Mouse (Mus musculus): ENCODE results near the gene Arhgef17. TPM values are rescaled to one million over a fixed set of nuclear protein-coding genes. Genes with fewer than 3 reads are reported as not detected.

Gene Arhgef17
- polyA plus RNA-seq, 1 experiment from 2014 or later, result 5.0 TPM

DNA sequence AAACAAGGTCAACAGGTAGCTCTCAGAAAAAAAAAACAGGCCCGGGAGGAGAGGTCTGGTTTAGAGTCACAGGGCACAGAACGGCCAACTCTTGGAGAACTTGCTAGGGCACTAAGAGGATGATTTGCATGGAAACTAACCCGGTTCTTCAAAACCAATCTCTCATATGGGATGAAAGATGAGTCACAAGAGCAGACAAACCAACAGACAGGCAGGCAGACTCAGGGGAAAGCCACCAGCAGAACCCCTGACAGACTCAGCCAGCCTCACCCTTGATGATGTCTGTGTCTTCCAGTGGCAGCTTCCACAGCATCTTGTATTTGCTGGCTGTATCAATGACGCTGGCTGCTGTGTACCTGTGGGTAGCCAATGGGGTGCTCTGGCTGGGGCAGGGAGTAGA, 50.0 kb downstream of the Arhgef17 start:
- ATAC-seq, result no peak
- H3K9ac ChIP-seq, result no peak overlapping the region
- H3K4me1 ChIP-seq (replicated peaks), result 0 out of 2 replicates have a peak, but pooled peaks cover 4% of the 10 kb centered on the region
- no peak overlapping the region for H3K4me3 ChIP-seq (replicated peaks)
- no peak overlapping the region for H3K4me2 ChIP-seq (replicated peaks)
- H3K9me3 ChIP-seq, result no peaks in the 10 kb centered on the region
- no peak overlapping the region for H3K27ac ChIP-seq
- H3K36me3 ChIP-seq, result peaks cover 54% of the 10 kb centered on the region
- WGBS, result 81% methylated on average over 4 of the region's 4 CpGs
- H3K27me3 ChIP-seq (replicated peaks), result no peaks in the 10 kb centered on the region

DNA sequence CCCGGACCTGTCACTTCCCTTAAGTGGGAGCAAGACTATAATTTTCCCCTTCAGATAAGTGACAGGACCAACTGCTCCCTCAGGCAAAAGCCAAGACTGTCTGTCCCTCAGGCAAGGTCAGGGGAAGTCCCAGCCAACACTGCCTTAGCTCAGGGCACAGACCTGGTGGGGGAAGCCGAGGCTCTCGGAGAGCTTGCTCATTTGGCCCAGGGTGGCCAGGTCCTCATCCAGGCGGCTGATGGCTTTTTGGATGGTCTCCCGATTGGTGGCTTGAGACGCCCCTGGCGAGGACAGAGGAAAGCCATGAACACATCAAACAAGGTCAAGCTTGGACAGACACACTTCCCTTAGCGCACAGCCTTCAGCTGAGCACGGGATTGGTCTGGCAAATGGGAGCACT, 50.4 kb downstream of the Arhgef17 start:
- Histone ChIP-seq H3K4me1 (replicated peaks) (0 out of 2 replicates have a peak, but pooled peaks cover 4% of the 10 kb centered on the region), H3K36me3 (peaks cover 59% of the 10 kb centered on the region), H3K27me3 (replicated peaks) (no peaks in the 10 kb centered on the region), H3K9me3 (no peaks in the 10 kb centered on the region), H3K4me2 (replicated peaks) (no peak overlapping the region), H3K9ac (no peak overlapping the region), H3K27ac (no peak overlapping the region), H3K4me3 (replicated peaks) (no peak overlapping the region)
- 87% methylated on average over 9 of the region's 9 CpGs for WGBS
- no peak for ATAC-seq

DNA sequence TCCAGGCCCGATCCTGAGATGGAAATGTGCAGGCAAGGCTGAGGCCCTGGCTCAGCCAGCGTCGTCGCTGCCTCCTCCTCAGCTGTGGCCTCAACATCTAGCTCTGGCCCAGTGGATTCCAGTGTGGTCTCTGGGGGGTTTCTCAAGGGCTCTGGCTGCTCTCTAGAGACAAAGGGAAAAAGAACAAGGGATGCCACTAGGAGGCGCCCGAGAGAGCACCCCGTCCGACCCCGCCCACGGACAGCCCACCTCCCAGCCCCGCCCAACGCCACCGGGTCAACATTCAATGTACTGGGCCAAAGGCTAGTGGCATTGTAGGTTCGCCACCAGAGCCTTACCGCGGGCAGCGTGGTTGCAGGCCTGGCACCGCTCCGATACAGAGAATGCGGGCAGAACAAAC, 52.3 kb downstream of the Arhgef17 start:
- Histone ChIP-seq H3K4me1 (replicated peaks) (0 out of 2 replicates have a peak, but pooled peaks cover 4% of the 10 kb centered on the region), H3K9ac (no peak overlapping the region), H3K27ac (no peak overlapping the region), H3K36me3 (peaks cover 55% of the 10 kb centered on the region), H3K9me3 (no peaks in the 10 kb centered on the region), H3K4me2 (replicated peaks) (peak overlapping the region; percentile 41), H3K27me3 (replicated peaks) (no peaks in the 10 kb centered on the region), H3K4me3 (replicated peaks) (no peak overlapping the region)
- WGBS, result 26% methylated on average over 20 of the region's 20 CpGs
- ATAC-seq, result peak; percentile 48

DNA sequence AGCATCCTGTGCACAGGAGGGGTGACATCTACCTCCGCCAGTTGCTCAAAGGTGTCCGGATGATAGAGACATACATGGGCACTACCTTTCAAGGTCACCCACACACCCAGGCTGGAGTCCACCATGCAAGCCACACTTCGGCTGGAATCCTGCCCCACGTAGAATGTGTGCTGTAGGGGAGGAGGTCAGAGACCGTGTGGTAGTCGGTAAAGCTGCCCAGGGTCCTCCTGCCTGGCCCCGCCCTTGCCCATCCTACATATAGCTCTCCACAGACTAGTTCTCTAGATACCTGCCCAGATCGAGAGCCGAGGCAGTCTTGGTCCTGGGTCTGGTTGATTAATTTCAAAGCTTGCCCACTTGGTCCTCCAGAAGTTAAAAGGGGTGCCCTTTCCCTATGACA, 55.1 kb downstream of the Arhgef17 start:
- WGBS, result 83% methylated on average over 9 of the region's 9 CpGs
- H3K27me3 ChIP-seq (replicated peaks), result no peaks in the 10 kb centered on the region
- no peak overlapping the region for H3K27ac ChIP-seq
- no peak overlapping the region for H3K4me2 ChIP-seq (replicated peaks)
- H3K4me1 ChIP-seq (replicated peaks), result 0 out of 2 replicates have a peak, but pooled peaks cover 4% of the 10 kb centered on the region
- H3K9ac ChIP-seq, result no peak overlapping the region
- peaks cover 53% of the 10 kb centered on the region for H3K36me3 ChIP-seq
- no peak for ATAC-seq
- H3K9me3 ChIP-seq, result no peaks in the 10 kb centered on the region
- H3K4me3 ChIP-seq (replicated peaks), result no peak overlapping the region

DNA sequence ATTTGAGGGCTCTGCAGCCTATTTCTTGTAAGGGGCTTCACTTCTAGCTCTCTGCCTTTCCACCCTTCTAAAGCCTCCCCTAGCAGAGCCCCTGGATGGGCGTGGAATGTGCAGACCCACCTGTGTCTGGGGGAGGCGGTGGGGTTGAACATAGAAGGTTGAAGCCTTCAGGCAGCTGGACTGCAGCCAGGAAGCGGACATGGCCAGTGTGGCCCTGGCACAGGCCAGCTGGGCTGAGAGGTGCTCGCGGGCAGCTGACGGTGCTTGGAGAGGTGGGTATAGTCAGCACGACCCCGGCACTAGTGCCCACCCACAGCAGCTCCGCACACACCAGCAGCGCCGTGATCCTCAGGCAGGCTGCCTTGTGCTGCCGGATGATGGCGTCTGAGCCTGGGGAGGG, 55.6 kb downstream of the Arhgef17 start:
- Histone ChIP-seq H3K9ac (no peak overlapping the region), H3K4me3 (replicated peaks) (no peak overlapping the region), H3K36me3 (peaks cover 49% of the 10 kb centered on the region), H3K27me3 (replicated peaks) (no peaks in the 10 kb centered on the region), H3K27ac (no peak overlapping the region), H3K9me3 (no peaks in the 10 kb centered on the region), H3K4me2 (replicated peaks) (no peak overlapping the region), H3K4me1 (replicated peaks) (0 out of 2 replicates have a peak, but pooled peaks cover 4% of the 10 kb centered on the region)
- no peak for ATAC-seq
- 88% methylated on average over 13 of the region's 13 CpGs for WGBS

DNA sequence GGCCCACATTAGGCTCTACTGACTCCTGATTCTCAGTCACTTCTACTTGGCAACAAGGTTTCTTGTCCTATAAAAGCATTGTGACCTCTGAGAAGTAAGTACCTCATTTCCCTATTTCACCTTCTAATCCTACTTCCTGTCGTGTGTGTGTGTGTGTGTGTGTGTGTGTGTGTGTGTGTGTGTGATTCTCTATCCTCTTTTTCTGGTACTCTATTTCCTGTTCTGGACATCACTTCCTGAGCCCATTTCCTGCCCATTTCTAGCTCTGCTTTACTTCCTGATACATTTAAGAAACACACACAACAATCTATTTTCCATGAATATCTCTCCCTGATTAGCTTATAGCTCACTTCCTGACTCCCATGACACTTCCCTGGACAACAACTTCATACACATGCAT, 56.1 kb downstream of the Arhgef17 start:
- H3K27me3 ChIP-seq (replicated peaks), result no peaks in the 10 kb centered on the region
- peaks cover 45% of the 10 kb centered on the region for H3K36me3 ChIP-seq
- no peak overlapping the region for H3K9ac ChIP-seq
- no peak overlapping the region for H3K4me2 ChIP-seq (replicated peaks)
- no peak overlapping the region for H3K27ac ChIP-seq
- H3K4me3 ChIP-seq (replicated peaks), result no peak overlapping the region
- no peak for ATAC-seq
- 0 out of 2 replicates have a peak, but pooled peaks cover 4% of the 10 kb centered on the region for H3K4me1 ChIP-seq (replicated peaks)
- no peaks in the 10 kb centered on the region for H3K9me3 ChIP-seq
- WGBS, result 73% methylated on average over 1 of the region's 1 CpGs

DNA sequence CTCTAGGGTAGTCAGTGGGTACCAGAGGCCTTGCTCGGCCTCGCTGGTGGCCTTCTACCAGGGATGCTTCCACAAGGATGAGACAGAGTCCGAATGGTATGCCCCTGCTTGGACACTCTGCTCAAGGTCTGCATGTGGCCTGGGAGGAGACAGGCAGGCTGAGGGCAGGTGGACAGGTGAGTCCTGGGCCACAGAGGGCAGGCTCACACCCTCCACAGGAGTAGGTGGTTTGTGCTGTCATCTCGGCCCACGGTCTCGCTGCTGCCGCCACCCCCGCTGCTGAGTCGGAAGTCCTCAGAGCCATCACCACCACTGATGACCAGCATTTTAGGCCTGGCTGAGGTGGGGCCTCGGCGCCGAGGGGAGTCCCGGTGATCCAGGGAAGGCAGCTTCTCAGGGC, 58.7 kb downstream of the Arhgef17 start:
- Histone ChIP-seq H3K4me3 (replicated peaks) (no peak overlapping the region), H3K9me3 (no peaks in the 10 kb centered on the region), H3K36me3 (peaks cover 28% of the 10 kb centered on the region), H3K9ac (no peak overlapping the region), H3K4me2 (replicated peaks) (no peak overlapping the region), H3K27ac (no peak overlapping the region), H3K27me3 (replicated peaks) (no peaks in the 10 kb centered on the region), H3K4me1 (replicated peaks) (no peaks in the 10 kb centered on the region)
- 93% methylated on average over 13 of the region's 13 CpGs for WGBS
- ATAC-seq, result no peak

DNA sequence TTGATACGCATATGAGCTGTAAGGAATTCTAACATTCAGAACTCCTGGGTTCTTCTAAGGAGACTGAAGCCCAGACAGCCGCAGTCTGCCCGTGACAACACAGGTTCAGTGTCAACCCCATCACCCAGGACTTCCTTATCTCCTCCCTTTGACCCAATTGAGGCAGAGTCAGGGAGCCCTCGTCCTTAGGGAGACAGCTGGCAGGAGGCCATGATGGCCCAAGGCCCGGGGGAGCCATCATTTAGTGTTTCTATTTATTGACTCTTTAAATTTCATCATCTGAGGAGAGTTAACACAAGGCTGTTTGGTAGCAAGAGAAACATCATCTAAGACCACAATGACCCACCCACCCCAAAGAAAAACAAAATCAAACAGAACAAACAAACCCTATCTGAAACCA, 60.0 kb downstream of the Arhgef17 start:
- H3K36me3 ChIP-seq, result peaks cover 19% of the 10 kb centered on the region
- no peaks in the 10 kb centered on the region for H3K27me3 ChIP-seq (replicated peaks)
- H3K4me1 ChIP-seq (replicated peaks), result no peaks in the 10 kb centered on the region
- 75% methylated on average over 5 of the region's 5 CpGs for WGBS
- H3K4me3 ChIP-seq (replicated peaks), result no peak overlapping the region
- H3K9ac ChIP-seq, result no peak overlapping the region
- H3K4me2 ChIP-seq (replicated peaks), result no peak overlapping the region
- no peaks in the 10 kb centered on the region for H3K9me3 ChIP-seq
- no peak for ATAC-seq
- no peak overlapping the region for H3K27ac ChIP-seq

DNA sequence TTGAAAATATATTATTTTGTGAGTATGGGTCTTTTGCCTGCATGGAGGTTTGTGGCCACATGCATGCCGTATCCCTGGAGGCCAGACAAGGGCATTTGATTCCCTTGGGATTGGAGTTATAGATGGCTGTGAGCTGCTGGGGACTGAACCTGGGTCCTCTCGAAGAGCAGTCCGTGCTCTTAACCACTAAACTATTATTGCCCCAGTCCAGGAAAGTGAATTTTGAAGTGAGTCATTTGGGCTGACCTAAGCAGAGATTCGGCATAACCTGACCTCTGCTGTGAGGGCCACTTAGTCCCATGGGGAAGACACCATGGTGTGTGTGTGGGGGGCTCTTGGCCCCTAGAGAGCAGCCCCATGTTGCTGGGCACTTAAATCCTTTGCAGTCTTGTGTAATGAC, 60.6 kb downstream of the Arhgef17 start:
- no peak overlapping the region for H3K4me3 ChIP-seq (replicated peaks)
- H3K27ac ChIP-seq, result no peak overlapping the region
- H3K9ac ChIP-seq, result no peak overlapping the region
- ATAC-seq, result no peak
- no peaks in the 10 kb centered on the region for H3K27me3 ChIP-seq (replicated peaks)
- peaks cover 14% of the 10 kb centered on the region for H3K36me3 ChIP-seq
- H3K4me1 ChIP-seq (replicated peaks), result no peaks in the 10 kb centered on the region
- no peak overlapping the region for H3K4me2 ChIP-seq (replicated peaks)
- 87% methylated on average over 4 of the region's 4 CpGs for WGBS
- no peaks in the 10 kb centered on the region for H3K9me3 ChIP-seq

DNA sequence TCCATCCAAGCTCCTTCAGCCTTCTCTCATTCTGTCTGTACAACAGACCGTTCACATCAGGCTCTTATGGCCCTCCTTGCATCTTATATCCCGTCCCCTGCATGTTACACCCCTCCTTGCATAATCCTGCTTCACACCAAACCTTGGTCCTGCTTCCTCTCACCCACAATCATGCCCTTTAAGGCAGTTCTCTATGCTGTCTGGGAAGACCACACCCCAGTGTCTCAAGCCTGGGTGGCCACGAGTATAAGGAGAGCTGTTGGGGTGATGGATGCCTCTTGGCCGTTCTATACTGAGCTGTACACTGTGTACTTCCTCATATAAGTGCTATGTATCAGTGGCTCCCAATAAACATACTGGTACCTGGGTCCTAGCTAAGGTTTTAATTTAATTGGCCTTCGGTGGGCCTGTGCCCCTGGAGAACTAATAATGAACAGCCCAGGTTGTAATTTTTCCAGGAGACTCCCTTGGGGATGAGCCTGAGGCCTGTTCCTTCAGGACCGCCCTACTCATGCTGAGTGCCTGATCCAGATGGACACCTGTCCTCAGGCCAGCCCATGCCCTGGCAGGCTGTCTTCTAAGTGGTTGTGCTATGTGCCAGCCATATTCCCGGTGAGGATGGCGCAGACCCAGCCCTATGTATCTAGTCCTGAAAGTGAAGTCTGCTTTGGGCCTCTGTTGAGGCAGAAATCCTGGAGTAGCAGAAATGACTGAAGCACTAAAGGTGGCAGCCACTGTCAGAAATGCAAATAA, 61.9 kb downstream of the Arhgef17 start:
- H3K4me2 ChIP-seq (replicated peaks), result no peak overlapping the region
- no peak overlapping the region for H3K27ac ChIP-seq
- no peaks in the 10 kb centered on the region for H3K27me3 ChIP-seq (replicated peaks)
- no peak overlapping the region for H3K4me3 ChIP-seq (replicated peaks)
- 84% methylated on average over 8 of the region's 8 CpGs for WGBS
- no peaks in the 10 kb centered on the region for H3K9me3 ChIP-seq
- no peak overlapping the region for H3K9ac ChIP-seq
- H3K4me1 ChIP-seq (replicated peaks), result no peaks in the 10 kb centered on the region
- H3K36me3 ChIP-seq, result peaks cover 11% of the 10 kb centered on the region
- no peak for ATAC-seq

DNA sequence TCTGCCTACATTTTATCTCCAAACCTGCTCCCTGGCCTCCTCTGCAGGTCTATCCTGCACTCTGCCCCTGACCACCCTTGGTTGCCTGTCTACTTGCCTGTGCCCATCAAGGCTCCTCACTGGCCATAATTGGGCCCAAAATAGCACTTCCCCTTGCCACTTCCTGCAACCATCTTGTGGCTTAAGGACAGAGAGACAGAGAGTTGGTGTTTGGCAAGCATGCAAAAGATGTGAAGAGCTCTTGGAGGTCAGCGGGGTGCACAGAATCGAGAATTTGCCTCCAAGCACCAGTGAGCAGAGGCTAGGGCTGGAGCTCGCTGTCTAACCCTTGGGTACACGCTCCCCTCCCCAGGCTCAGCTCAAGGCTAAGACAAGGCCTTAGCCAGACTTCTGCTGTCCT, 63.4 kb downstream of the Arhgef17 start:
- Histone ChIP-seq H3K4me1 (replicated peaks) (no peaks in the 10 kb centered on the region), H3K4me3 (replicated peaks) (no peak overlapping the region), H3K36me3 (peaks cover 11% of the 10 kb centered on the region), H3K9me3 (no peaks in the 10 kb centered on the region), H3K4me2 (replicated peaks) (no peak overlapping the region), H3K27ac (peak overlapping the region; percentile 46; the same call in 1 of the 2 replicates), H3K27me3 (replicated peaks) (no peaks in the 10 kb centered on the region), H3K9ac (no peak overlapping the region)
- ATAC-seq, result no peak
- WGBS, result 69% methylated on average over 4 of the region's 4 CpGs

DNA sequence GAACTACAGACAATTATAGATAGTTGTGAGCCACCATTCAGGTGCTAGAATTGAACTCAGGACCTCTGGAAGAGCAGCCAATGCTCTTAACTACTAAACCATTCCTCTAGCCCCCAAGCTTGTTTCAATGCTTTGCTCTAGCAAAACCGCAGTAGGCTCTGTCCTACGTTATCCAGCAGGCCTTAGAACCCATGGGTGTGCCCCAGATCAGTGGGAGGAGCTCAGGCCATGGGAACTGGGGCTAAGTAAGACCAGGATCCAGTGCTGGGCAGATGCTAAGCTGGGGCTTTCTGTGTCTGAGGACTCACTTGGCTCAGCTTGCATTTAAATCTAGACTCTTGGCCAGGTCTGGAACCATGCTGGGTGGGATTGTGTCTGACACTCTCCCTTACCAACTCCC, 64.3 kb downstream of the Arhgef17 start:
- ATAC-seq, result no peak
- no peaks in the 10 kb centered on the region for H3K9me3 ChIP-seq
- no peak overlapping the region for H3K4me2 ChIP-seq (replicated peaks)
- peaks cover 2% of the 10 kb centered on the region; the same call in 1 of the 2 replicates for H3K4me1 ChIP-seq (replicated peaks)
- no peak overlapping the region for H3K27ac ChIP-seq
- no peak overlapping the region for H3K9ac ChIP-seq
- H3K4me3 ChIP-seq (replicated peaks), result no peak overlapping the region
- no peaks in the 10 kb centered on the region for H3K27me3 ChIP-seq (replicated peaks)
- H3K36me3 ChIP-seq, result peaks cover 3% of the 10 kb centered on the region
- 42% methylated on average over 2 of the region's 2 CpGs for WGBS

DNA sequence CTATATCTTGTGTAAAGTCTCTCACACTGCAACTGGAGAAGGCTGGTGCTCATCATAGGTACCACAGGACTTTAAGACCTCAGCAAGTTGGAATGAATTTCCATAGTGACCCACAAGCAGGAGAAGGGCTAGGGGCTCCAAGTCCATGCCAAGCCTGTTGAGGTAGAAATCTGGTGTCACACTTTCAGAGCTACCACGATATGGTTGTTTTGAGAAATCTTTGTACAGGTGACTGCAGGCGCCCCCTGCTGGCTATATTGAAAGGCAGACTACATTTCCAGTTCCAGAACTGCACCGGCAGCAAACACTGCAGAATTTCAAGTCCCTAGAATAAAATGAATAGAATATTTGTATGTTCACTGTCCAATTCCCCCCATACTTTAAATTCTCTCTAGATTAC, 65.2 kb downstream of the Arhgef17 start:
- H3K9ac ChIP-seq, result no peak overlapping the region
- no peak overlapping the region for H3K4me2 ChIP-seq (replicated peaks)
- no peak for ATAC-seq

More for the DNA sequence above, 65.2 kb downstream of the Arhgef17 start:
- Histone ChIP-seq H3K36me3 (no peaks in the 10 kb centered on the region), H3K27me3 (replicated peaks) (no peaks in the 10 kb centered on the region), H3K27ac (no peak overlapping the region), H3K9me3 (no peaks in the 10 kb centered on the region), H3K4me3 (replicated peaks) (no peak overlapping the region), H3K4me1 (replicated peaks) (peaks cover 2% of the 10 kb centered on the region; the same call in 1 of the 2 replicates)
- WGBS, result 4% methylated on average over 3 of the region's 3 CpGs
